Mouse (Mus musculus): ENCODE results near the gene Enpp5. TPM values are rescaled to one million over a fixed set of nuclear protein-coding genes. Genes with fewer than 3 reads are reported as not detected.

Gene Enpp5
- polyA plus RNA-seq, 1 experiment, result 0.34 TPM

DNA sequence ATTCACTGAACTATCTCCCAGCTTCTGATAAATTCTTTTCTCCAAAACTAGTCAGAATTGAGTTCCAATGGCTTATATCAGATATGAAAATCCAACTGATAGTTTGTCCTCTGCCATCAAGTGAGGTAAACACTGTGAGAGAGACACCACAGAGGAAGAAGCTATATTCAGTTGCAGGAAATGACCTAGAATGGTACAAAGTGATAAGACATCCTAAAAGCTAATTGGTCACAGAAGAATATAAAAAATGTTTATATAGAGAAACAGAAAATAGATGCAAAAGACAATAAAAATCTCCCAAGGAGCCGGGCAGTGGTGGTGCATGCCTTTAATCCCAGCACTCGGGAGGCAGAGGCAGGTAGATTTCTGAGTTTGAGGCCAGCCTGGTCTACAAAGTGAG lies 38.0 kb downstream of the Enpp5 start:
- no peaks in the 10 kb centered on the region for H3K79me2 ChIP-seq (ENCODE audit: control insufficient read depth, insufficient read depth)
- H3K4me3 ChIP-seq, result no peak overlapping the region
- no peak overlapping the region for H3ac ChIP-seq (ENCODE audit: control insufficient read depth, insufficient read length)

DNA sequence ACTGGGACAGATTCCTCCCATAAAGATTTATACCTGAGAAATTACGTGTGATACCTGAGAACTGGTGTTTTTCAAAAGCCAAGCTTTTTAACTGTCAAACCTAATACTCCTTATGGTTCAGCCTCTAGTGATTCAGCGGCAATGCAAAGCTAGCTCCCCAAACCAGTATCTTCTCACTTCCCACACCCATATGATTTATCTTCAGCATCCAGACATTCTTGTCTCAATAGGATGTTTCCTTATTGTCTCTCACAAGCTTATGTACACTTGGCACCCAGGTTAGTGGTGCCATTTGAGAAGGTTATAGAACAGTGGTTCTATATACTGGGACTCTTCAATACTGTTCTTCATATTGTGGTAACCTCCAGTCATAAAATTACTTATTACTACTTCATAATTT lies 39.1 kb downstream of the Enpp5 start:
- Histone ChIP-seq H3K4me2 (ENCODE audit: low read depth) (no peak overlapping the region), H3K27me3 (ENCODE audit: control insufficient read depth, insufficient read depth, insufficient read length) (no peaks in the 10 kb centered on the region), H3K4me3 (no peak overlapping the region), H3K79me2 (ENCODE audit: control insufficient read depth, insufficient read depth) (no peaks in the 10 kb centered on the region), H3K36me3 (ENCODE audit: control insufficient read depth, insufficient read depth) (no peaks in the 10 kb centered on the region), H3ac (ENCODE audit: control insufficient read depth, insufficient read length) (no peak overlapping the region)
- TF ChIP-seq TCF12 (IDR thresholded peaks at IDR 0.05; ENCODE audit: insufficient read depth, poor library complexity, severe bottlenecking), result no peak
- TF ChIP-seq MAX (IDR thresholded peaks at IDR 0.05; ENCODE audit: low read depth), result no peak
- no peak for TF ChIP-seq SRF (IDR thresholded peaks at IDR 0.05; ENCODE audit: control insufficient read depth, insufficient read length, low read depth)
- TF ChIP-seq E2F4 (IDR thresholded peaks at IDR 0.05; ENCODE audit: insufficient read depth), result no peak
- no peak for TF ChIP-seq CEBPB (IDR thresholded peaks at IDR 0.05; ENCODE audit: insufficient read depth, poor library complexity, severe bottlenecking)
- TF ChIP-seq TCF3 (IDR thresholded peaks at IDR 0.05; ENCODE audit: insufficient read length, low read depth), result no peak

More for the DNA sequence above, 38.0 kb downstream of the Enpp5 start:
- TF ChIP-seq MYOD1 (IDR thresholded peaks at IDR 0.05; ENCODE audit: control insufficient read depth in 1 of 3, insufficient read length in 2 of 3, low read depth in 2 of 3), result no peak
- no peaks in the 10 kb centered on the region for H3K36me3 ChIP-seq (ENCODE audit: control insufficient read depth, insufficient read depth)
- H3K27me3 ChIP-seq (ENCODE audit: control insufficient read depth, insufficient read depth, insufficient read length), result no peaks in the 10 kb centered on the region
- H3K4me2 ChIP-seq (ENCODE audit: low read depth), result no peak overlapping the region

DNA sequence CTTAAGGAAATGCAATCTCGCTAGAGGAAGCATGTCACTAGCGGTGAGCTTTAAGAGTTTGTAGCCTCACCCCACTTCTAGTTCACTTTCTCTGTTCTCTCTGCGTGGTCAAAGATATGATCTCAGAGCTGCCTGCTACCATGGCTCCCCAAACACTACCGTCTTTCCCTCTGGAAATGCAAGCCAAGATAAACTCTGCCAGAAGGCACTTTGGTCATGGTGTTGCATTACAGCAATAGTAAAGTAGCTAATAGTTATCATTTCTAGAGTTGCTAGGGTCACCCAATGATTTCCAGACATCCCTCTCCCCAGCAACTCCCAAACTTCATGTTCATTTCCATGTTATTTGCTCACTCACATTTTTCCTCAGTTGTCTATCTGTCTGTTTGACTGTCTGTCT lies 39.6 kb downstream of the Enpp5 start:
- Histone ChIP-seq H3K4me3 (no peak overlapping the region), H3K27me3 (ENCODE audit: control insufficient read depth, insufficient read depth, insufficient read length) (no peaks in the 10 kb centered on the region), H3K79me2 (ENCODE audit: control insufficient read depth, insufficient read depth) (no peaks in the 10 kb centered on the region), H3K36me3 (ENCODE audit: control insufficient read depth, insufficient read depth) (no peaks in the 10 kb centered on the region), H3K4me2 (ENCODE audit: low read depth) (no peak overlapping the region), H3ac (ENCODE audit: control insufficient read depth, insufficient read length) (no peak overlapping the region)
- TF ChIP-seq MYOD1 (IDR thresholded peaks at IDR 0.05; ENCODE audit: control insufficient read depth in 1 of 3, insufficient read length in 2 of 3, low read depth in 2 of 3), result no peak
- TF ChIP-seq USF1 (IDR thresholded peaks at IDR 0.05; ENCODE audit: low read depth), result no peak
- TF ChIP-seq CEBPB (IDR thresholded peaks at IDR 0.05; ENCODE audit: insufficient read depth, poor library complexity, severe bottlenecking), result no peak
- no peak for TF ChIP-seq SRF (IDR thresholded peaks at IDR 0.05; ENCODE audit: control insufficient read depth, insufficient read length, low read depth)
- TF ChIP-seq POLR2AphosphoS2 (IDR thresholded peaks at IDR 0.05; ENCODE audit: insufficient read length, low read depth), result no peak
- TF ChIP-seq E2F4 (IDR thresholded peaks at IDR 0.05; ENCODE audit: insufficient read depth), result no peak
- TF ChIP-seq MAX (IDR thresholded peaks at IDR 0.05; ENCODE audit: low read depth), result no peak
- TF ChIP-seq TCF12 (IDR thresholded peaks at IDR 0.05; ENCODE audit: insufficient read depth, poor library complexity, severe bottlenecking), result no peak
- no peak for TF ChIP-seq MYOG (IDR thresholded peaks at IDR 0.05; ENCODE audit: control insufficient read depth in 1 of 3, insufficient read depth in 1 of 3, insufficient read length in 2 of 3, low read depth in 2 of 3)
- no peak for TF ChIP-seq POLR2A (IDR thresholded peaks at IDR 0.05; ENCODE audit: insufficient read length, low read depth)
- TF ChIP-seq TCF3 (IDR thresholded peaks at IDR 0.05; ENCODE audit: insufficient read length, low read depth), result no peak
- no peak for TF ChIP-seq REST (IDR thresholded peaks at IDR 0.05; ENCODE audit: insufficient read depth, insufficient read length)

DNA sequence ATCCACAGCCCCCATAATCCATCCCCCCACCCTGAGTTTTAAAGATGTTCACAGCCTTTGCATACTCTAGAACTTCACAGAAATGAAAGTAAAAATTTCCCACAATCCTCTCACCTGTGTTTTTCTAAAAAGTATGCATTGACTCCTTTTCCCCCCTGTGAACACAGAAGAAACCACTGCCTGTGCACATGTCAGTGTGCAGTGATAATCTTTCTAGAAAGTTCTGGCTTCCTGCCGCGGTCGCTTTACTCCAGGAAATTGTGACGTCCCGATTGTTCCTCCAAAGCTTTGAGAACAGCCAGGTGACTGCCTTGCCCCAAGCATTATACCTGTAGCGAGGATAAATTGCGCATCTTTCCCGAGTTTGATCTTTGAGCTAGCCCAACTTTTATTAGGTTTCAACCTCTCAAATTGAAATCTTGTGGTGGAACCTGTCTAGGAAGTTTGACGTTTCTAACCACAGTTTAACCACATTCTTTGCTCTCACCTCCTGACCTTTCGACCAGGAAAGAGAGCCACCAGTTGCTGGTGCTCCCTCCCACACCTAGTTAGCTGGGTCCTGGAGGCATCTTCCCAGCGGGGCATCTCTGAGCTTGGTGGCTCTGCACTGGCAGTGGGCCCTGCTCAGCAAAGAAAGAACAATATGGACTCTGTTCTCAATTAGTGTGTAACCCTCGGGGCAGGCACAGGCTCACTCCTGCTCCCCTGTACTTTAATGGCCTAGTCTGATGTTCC lies 42.9 kb downstream of the Enpp5 start:
- Histone ChIP-seq H3K4me3 (no peak overlapping the region), H3K27me3 (ENCODE audit: control insufficient read depth, insufficient read depth, insufficient read length) (no peaks in the 10 kb centered on the region), H3K4me2 (ENCODE audit: low read depth) (no peak overlapping the region), H3K36me3 (ENCODE audit: control insufficient read depth, insufficient read depth) (no peaks in the 10 kb centered on the region), H3ac (ENCODE audit: control insufficient read depth, insufficient read length) (no peak overlapping the region), H3K79me2 (ENCODE audit: control insufficient read depth, insufficient read depth) (no peaks in the 10 kb centered on the region)
- TF ChIP-seq SRF (IDR thresholded peaks at IDR 0.05; ENCODE audit: control insufficient read depth, insufficient read length, low read depth) (no peak), POLR2A (IDR thresholded peaks at IDR 0.05; ENCODE audit: insufficient read length, low read depth) (no peak), TCF12 (IDR thresholded peaks at IDR 0.05; ENCODE audit: insufficient read depth, poor library complexity, severe bottlenecking) (no peak), MYOD1 (IDR thresholded peaks at IDR 0.05; ENCODE audit: control insufficient read depth in 1 of 3, insufficient read length in 2 of 3, low read depth in 2 of 3) (no peak), MYOG (IDR thresholded peaks at IDR 0.05; ENCODE audit: control insufficient read depth in 1 of 3, insufficient read depth in 1 of 3, insufficient read length in 2 of 3, low read depth in 2 of 3) (no peak), USF1 (IDR thresholded peaks at IDR 0.05; ENCODE audit: low read depth) (no peak), CEBPB (IDR thresholded peaks at IDR 0.05; ENCODE audit: insufficient read depth, poor library complexity, severe bottlenecking) (no peak), MAX (IDR thresholded peaks at IDR 0.05; ENCODE audit: low read depth) (no peak), POLR2AphosphoS2 (IDR thresholded peaks at IDR 0.05; ENCODE audit: insufficient read length, low read depth) (no peak), REST (IDR thresholded peaks at IDR 0.05; ENCODE audit: insufficient read depth, insufficient read length) (no peak)

DNA sequence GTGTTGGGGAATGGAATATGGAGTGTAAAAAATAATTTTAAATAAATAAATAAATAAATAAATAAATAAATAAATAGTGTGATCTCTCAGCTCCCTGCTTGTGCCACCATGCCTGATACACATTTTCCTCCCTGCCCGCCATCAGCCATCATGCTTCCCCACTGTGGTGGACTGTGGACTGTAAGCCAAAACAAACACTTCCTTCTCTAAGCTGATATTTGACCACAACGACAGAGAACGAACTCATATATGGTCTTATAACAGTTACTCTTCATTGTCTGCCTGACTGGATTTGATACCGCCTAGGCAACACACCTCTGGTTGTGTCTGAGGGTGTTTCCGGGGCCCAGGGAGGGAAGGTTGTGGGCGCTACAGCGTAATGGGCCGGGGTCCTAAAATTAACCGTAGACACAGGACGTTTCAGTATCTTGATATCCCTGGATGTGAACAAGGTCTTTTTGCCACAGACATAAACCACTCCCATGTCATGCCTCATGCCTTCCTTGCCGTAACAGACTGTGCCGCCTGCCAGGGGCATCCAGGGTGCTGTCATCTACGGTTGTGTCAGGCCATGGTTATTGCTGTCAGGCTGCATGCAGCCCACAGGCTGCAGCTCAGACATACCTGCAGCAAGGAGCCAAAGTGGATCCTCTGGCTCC lies 50.6 kb downstream of the Enpp5 start:
- H3K36me3 ChIP-seq (ENCODE audit: control insufficient read depth, insufficient read depth), result no peaks in the 10 kb centered on the region
- no peak overlapping the region for H3K4me2 ChIP-seq (ENCODE audit: low read depth)
- H3ac ChIP-seq (ENCODE audit: control insufficient read depth, insufficient read length), result no peak overlapping the region
- no peaks in the 10 kb centered on the region for H3K79me2 ChIP-seq (ENCODE audit: control insufficient read depth, insufficient read depth)
- no peak overlapping the region for H3K4me3 ChIP-seq
- no peaks in the 10 kb centered on the region for H3K27me3 ChIP-seq (ENCODE audit: control insufficient read depth, insufficient read depth, insufficient read length)
- TF ChIP-seq POLR2A (IDR thresholded peaks at IDR 0.05; ENCODE audit: insufficient read length, low read depth), result no peak
- TF ChIP-seq TCF12 (IDR thresholded peaks at IDR 0.05; ENCODE audit: insufficient read depth, poor library complexity, severe bottlenecking), result no peak
- TF ChIP-seq MYOG (IDR thresholded peaks at IDR 0.05; ENCODE audit: control insufficient read depth in 1 of 3, insufficient read depth in 1 of 3, insufficient read length in 2 of 3, low read depth in 2 of 3), result no peak
- no peak for TF ChIP-seq CEBPB (IDR thresholded peaks at IDR 0.05; ENCODE audit: insufficient read depth, poor library complexity, severe bottlenecking)
- no peak for TF ChIP-seq REST (IDR thresholded peaks at IDR 0.05; ENCODE audit: insufficient read depth, insufficient read length)
- TF ChIP-seq MAX (IDR thresholded peaks at IDR 0.05; ENCODE audit: low read depth), result no peak
- TF ChIP-seq SRF (IDR thresholded peaks at IDR 0.05; ENCODE audit: control insufficient read depth, insufficient read length, low read depth), result no peak
- TF ChIP-seq USF1 (IDR thresholded peaks at IDR 0.05; ENCODE audit: low read depth), result no peak
- TF ChIP-seq POLR2AphosphoS2 (IDR thresholded peaks at IDR 0.05; ENCODE audit: insufficient read length, low read depth), result no peak
- no peak for TF ChIP-seq E2F4 (IDR thresholded peaks at IDR 0.05; ENCODE audit: insufficient read depth)

Data from myocyte (in vitro differentiated cells).